Mouse (Mus musculus) lung, postnatal 0 days (tissue): ENCODE measurements around the gene Tecpr1.

Experiments used
- CTCF ChIP-seq: IDR thresholded peaks from 2 replicates; pipeline ENCODE4 v1.5.1; 2016; ENCODE audit warnings: antibody characterized with exemption, mild to moderate bottlenecking
- EP300 ChIP-seq: IDR thresholded peaks from 2 replicates; pipeline ENCODE4 v1.6.1; 2016; ENCODE audit warnings: antibody characterized with exemption, mild to moderate bottlenecking, control low read depth

- TF ChIP-seq EP300 (no peak), CTCF (no peak)
Observed at GRCm38 (mm10) chr5:144247307-144247706, 23.9 kb upstream of the Tecpr1 start.
